Mouse (Mus musculus): ENCODE data around the gene Vat1l.

Vat1l gene

DNA sequence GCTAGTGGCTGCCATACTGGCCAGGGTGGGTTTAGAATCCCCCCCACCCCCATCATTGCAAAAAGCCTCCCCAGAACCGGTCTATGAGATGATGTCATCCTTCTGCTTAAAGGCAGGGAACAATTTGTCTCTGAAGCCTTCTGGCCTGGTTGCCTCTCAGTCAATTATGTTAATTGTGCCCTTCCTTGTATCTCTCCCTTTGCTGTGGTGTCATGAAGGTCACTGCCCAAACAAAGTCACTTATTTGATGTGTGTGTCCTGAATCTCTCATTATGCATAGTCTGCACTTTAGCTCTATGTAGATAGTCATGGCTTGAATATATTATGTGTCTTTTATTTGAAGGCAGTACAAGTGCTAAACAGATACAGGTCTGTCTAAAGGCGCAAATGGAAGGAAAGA is 92.8 kb downstream of the Vat1l start:
- no peak for DNase-seq (ENCODE audit: low spot score)

DNA sequence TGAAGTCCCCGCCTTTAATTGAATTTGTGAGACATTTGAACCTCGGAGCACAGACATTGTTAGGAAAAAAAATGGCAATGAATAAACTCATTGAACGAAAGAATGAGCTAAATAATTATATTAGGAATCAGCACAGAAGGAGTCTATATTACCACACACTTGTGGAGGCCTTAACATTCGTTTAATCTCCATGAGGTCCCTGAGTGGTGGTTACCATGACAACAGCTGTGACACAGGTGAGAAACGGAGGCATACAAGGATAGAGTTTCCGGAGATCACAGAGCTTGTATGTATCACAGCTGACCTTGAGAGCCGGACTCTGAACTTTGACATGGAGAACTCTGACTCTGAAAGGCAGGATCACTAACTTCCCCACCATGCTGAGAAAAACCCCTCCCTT is 94.7 kb downstream of the Vat1l start:
- DNase-seq (ENCODE audit: low spot score) = no peak

DNA sequence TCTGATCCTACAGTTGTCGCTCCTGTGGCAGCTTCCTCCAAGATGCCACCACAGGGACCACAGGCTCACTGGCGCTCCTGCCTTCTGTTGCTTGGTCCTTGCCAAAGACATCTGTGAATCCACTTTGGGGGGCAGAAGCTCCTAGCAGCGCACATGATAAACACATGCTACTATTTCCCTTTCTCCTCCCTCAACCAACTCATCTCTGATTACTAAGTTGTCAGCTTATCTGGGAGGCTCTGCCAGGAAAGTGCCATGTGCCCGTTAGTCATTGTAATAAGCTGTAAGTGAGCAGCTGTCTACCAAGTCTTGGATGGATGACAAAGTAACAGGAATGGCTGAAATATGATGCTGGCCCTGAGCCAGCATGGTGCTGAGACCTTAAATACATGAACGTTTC is 100.9 kb downstream of the Vat1l start:
- DNase-seq (ENCODE audit: low spot score) = no peak

DNA sequence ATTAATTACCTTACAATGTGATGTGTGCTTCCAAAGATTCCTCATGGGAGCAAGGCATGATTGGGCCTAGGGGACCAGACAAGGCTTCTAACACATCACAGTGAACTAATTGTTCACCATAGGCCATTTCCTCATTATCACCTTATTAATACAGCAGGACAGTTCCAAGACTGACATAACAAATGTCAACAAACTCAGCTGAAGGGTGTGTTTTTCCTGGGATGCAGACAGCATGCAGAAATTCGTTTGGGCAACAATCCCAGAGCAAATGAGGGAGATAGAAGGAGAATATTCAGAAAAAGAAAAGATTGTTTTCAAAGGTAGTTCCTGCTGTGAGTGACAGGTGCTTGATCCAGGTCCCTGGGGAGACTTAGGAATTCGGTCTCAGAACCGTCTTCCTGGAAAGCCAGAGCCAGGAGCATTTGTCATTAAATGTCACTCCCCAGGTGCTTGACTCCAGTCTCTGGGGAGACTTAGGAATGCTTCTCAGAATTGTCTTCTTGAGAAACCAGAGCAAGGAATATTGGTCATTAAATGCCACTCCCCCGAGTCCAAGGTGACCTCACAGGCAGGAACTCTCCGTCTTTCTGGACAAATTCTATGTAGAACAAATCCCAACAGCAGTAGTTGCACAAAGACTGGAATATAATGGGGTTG is 109.4 kb downstream of the Vat1l start:
- no peak for DNase-seq (ENCODE audit: low spot score)

DNA sequence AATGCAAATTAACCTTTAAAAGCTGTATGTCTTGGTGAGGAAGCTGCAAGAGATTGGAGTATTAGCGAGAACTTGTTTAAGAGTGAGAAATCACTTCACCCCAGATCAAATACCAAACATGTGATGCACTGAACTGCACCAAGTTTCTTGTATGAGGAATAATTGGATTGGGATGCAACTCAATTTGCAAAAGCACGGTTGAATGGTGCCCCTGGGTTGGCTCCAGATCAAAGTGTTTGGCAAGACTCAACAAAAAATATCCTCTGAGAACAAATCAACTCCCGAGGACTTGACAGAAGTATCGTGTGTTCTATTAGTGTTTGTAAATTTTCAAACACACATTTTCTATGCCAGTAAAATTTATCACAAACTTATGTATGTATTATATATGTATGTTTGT is 112.7 kb downstream of the Vat1l start:
- DNase-seq (ENCODE audit: low spot score) = no peak

DNA sequence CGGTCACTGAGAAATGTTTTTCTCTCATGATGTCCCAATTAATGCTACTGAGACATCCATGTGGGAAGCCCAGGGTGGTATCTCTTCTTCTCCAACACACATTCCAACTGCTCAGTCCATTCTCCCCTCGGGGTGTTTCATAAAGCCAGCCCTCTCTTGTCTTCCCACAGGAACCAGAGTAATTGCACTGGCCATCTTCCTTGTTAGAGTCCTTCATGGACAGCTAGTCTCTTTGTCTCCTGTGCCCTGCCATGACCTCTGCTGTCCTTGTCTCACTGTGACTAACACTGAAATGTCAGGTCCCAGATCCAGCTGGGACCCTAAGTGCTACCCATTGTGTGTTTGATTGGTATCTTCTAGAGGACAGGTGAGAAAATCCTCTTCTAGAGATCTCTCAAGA is 116.7 kb downstream of the Vat1l start:
- no peak for DNase-seq (ENCODE audit: low spot score)

DNA sequence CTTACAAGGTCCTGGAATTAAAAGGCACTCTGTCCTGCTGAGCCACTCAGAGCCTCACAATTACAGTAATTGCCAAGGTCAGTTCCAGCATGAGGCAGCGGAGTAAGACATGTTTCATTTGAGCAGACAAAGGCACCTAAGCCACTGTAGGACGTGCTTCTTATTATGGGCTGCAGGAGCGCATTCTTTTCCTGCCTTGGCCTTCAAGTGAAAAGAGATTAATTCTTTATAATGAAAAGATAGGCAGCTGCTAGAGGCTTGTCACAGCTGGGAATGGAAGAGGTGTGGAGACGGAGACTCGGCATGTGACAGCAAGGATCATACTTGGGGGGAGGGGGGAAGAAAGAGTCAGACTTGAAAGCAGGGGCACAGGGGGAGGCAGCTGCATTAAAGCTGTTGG is 126.5 kb downstream of the Vat1l start:
- no peak for DNase-seq (ENCODE audit: low spot score)

DNA sequence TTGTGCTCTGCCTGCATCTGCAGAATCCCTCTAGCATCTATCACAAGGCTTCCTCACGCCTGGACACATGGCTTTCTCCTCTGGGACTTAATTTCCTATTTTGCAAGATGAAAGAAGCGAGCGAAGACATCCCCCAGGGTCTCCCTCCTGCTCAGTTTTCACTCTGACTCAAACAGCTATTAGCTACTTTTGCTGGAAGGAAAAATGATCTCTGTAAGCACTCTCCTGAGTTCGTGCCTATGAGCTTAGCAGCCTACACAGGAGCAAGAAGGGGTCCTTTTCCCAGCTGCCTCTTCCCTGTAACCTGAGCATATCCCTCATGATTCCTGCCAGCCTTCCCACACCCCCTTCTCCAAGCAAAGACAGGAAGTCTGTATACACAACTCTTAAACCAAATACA is 127.5 kb downstream of the Vat1l start:
- DNase-seq (ENCODE audit: low spot score) = no peak

DNA sequence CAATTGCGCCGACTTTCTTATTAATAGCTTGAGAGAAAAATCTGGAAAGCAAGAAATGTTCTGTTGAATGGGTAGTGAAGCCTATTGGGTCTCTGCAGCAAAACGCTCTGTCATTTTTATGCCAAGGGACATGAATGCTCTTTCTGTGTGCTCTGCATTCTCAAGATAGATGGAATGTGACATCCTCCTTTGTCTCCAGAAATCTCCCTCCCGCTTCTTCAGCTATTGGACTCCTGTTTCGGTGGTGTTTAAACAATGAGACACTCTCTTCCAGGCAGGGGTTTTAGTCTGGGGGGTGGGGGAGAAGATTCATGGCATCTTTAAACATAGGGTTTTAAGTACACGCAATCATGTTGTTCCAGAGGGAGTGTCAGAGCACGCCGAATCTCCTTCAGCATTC is 130.3 kb downstream of the Vat1l start:
- no peak for DNase-seq (ENCODE audit: low spot score)

DNA sequence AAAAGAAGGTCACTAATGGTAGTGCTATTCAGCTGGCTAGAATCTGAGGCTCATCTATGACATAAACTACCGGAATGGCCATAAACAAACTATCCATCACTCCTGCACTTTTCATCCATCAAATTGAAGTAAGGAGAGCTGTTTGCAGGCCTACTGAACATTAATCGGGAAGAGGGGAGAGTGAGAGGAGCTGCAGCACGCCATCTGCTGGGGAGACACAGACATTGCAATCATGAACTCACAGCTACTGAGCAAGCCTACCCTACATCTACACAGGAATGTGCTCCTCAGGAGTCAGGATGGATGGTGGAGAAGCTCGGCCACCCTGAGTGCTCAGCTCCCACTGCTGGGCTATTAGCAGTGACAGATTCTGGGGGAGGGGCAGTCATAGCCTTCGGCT is 136.9 kb downstream of the Vat1l start:
- DNase-seq (ENCODE audit: low spot score) = no peak

DNA sequence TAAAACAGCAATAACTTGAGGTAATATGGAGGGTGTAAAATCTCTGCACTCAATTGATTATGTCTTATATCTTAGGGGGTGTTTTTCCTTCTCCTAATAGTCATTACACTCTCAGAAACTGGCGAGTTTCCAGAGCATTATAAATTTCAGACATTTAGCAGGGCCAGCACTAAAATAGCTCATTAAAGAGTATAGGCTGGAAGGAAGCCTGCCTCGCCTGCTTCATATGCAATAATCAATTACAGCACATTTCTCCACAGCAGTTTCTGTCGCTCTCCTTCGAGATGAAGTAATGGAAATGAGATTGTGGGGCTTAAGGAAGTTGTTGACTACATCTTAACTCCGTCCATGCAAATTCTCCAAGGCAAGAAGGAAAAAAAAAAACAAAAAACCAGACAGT is 139.4 kb downstream of the Vat1l start:
- DNase-seq (ENCODE audit: low spot score) = no peak

DNA sequence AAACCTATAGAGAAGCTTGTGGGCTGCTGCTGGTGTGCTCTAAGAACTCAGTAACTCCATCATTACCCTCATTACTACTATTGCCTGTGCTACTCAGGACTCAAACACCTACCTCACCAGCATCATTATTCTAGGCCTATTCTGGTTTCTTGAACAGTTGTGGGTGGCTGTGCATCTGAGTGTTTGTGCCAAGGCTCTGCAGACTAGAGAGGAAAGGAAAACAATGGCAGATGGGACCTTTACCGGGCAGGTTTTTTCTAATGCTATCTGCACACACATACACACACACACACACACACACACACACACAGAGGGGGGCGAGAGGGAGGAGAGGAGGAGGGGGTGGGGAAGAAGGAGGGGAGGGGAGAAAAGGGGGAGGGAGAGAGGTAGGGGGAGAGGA is 140.6 kb downstream of the Vat1l start:
- no peak for DNase-seq (ENCODE audit: low spot score)

DNA sequence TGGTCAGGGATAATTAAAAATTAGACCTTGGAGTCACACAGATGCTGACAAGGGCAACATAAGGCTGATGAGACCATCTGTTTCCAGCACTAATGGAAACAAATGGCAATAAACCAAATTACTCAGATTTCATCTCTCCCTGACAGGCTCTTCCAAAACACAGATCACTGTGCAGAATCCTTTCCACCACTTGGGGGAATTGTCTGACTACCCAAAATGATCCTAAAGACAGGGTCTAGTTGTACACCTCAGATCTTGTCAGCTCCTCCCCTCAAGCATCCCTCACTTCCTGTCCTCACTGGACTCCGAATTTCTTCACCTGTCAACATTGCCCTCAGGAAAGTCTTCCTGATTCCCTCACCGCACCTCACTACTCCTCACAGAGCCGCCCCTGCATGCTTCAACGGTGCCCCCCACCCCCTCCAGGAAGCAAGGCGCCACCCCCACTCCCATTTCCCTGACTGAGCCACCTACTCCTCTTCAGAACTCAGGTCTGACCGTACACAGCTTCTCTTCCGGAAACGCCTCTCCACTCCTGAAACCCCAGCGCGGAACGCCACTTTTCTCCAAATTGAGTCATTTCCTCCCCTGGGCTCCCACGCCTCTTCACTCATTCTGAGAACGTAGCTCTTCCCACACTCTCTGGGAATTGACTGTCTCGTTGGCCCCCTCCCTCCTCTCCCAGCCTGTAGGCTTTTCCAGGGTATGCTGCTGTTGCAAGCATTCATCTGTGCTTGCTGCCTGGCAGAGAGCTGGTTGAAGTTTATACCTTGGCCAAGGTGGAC is 146.4 kb downstream of the Vat1l start:
- DNase-seq (ENCODE audit: low spot score) = no peak

DNA sequence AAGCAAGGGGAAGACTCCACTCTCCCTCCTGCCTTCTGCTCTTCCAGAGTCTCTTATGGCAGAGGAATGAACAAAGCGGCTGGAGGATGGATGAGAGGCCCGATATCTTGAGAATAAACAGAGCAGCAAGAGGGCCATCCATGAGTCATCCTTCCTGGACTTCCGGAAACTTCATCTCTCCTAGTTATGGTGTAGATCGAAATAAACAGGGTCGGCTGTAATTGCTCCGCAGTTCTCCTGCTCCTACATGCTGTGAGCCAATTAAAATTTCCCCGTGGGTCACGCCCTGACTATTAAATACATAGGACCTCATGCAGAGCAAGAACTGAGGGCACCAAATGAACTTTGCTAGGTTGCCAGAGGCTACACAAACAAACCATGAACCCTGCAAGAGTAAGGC is 155.1 kb downstream of the Vat1l start:
- no peak for DNase-seq (ENCODE audit: low spot score)

DNA sequence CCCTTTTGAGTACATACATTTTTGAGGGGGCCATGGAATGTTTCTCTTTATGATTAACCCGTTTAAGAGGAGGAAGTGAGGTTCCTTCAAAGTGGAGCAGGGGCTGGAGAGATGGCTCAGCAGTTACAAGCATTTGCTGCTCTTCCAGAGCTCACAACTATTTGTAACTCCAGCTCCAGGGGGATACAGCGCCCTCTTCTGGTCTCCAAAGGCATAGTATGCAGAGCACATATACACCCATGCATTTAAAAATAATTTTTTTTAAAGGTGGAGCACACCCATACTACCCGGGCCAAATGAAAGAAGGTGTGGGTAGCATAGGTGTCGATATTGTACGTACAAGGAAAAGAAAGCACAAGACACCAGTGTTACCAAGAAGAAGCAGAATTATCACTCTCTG is 157.8 kb downstream of the Vat1l start:
- DNase-seq (ENCODE audit: low spot score) = no peak

DNA sequence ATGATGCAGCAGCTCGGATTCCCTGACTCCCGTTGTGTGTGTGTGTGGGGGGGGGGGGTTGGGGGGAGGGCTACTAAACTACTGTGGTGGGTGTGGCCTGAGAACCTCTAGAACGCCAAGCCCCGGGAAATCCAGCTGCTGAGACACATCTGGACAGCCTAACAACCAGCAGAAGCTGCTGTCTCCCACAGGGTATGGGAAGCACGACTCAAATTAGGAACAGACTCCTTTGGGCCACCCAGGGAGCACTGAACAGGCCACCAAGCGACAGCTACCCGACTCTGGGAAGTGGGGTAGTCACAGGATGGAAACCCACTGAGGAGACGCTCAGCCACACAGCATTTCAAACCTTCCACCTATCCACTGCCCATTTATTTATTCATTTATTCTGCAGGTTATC is 158.2 kb downstream of the Vat1l start:
- no peak for DNase-seq (ENCODE audit: low spot score)

DNA sequence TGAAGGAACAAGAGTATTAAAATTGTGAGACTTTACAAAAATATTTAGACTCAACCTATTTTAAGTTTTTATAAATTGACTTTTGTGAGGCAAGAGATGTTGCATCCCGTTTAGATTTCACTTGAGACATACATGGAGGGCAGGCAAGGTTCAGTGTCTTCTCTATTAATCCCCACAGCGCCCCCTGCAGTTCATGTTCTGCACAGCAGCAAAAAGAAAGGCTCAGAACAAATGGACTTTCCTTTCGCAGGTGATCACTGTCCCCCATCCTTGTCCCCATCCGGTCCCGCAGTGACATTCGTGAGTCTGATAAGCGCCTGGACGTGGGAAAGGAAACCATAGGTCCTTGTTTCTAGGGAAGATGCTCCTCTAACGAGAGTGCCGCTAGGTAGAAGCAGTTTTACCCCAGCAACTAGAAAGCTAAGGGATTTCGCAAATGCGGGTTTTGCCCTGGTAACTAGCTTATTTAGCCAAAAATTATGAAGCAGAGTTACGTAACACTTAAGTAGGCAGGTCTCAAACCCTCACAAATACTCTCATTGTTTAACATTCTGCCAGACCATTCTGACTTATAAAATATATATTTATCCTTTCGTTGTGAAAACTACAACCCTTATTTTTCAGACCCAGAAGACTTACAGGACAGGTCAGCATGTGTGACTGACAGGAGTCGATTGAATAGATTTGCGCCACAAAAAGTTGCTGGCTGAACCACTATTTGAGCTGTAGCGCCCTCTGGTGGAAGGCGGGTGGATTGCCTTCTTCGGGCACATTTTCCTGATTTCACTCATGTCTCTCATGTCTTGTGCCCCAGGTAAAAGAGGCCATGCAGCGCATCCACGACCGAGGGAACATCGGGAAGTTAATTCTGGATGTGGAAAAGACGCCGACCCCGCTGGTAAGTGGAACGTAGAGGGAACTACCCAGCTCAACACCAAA is 163.9 kb downstream of the Vat1l start:
- DNase-seq (ENCODE audit: low spot score) = peak; percentile 72

DNA sequence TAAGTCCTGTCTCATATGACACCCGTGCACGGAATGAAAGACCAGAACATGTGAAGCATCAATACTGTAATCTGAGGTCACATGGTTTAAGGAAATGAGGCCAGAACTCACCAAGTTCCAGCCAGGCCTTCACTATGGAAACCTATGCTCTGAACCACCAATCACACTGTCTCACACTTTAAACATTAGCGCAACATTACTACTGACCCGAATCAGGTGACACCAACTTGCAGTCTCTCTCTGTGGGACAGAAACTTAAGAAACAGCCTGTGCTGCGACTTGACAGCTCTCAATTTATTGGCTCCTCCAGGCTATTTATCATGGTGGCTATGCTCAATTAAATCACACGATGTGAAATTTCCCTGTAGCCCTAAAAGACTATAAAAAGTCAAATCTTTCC is 169.0 kb downstream of the Vat1l start:
- DNase-seq (ENCODE audit: low spot score) = no peak

DNA sequence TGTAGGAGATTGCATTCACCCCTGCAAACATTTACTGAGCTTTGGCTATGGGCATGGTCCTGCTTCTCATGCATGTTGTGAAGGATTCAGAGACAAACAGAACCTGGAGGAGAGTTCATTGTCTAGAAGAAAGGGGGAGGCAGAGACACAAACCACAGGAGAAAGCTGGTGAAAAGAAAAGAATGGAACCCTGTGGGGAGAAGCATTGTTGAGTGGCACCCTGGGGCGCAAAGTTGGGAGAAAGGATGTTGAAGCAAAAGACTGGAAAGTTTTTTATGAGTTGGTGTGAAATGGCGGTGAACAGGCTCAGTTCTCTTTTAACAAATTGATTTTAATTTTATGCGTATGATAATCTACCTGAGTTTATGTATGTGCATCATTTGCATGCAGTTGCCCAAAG is 178.8 kb downstream of the Vat1l start:
- DNase-seq (ENCODE audit: low spot score) = no peak

DNA sequence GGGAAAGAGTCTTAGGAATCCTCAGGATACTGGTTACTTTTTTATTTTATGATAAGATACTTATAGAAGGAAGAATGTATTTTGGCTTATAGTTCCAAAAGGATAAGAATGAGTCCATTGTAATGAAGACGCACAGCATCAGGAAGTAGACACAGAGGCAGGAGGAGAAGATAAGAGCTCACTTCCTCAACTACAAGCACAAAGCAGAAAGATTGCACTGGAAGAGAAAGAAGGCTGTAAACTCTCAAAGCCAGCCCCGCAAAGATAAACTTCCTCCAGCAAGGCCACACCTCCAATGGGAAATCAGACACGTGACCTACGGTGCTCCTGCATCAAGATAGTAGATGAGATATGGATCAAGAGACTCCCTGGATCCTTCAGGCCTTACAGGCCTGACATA is 182.1 kb downstream of the Vat1l start:
- no peak for DNase-seq (ENCODE audit: low spot score)

DNA sequence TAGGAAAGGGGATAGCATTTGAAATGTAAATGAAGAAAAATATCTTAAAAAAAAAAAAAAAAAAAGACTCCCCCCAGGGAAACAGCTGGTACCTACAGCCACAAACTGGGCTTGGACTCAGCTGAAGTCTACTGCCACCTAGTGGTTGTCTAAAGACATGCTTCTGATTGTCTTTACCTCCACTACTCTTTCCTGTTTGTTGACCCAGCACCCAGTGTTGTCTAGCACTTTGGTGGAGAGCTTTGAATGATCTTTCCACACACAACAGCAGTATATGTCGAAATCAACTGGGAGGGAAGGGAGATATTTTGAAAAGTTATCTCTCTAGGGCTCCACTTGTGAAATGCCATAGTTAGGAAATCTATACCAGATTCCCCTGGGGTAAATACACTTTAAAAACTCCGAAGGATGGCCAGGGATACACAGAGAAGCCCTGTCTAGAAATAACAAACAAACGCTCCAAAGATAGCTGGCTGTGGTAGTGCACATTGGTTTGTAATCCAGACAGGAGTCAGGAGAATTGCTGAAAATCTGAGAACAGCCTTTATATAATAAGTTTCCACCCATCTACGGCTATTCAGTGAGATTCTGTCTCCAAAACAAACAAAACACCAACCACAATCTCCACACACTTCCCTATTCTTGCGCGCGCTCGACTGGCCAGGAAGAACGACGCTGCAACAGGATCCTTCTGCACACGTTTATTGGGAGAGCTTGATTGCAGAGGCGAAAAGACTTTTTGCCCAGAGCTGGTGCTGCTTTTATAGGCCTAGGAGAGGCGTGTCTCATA is 185.2 kb downstream of the Vat1l start:
- DNase-seq (ENCODE audit: low spot score) = no peak

DNA sequence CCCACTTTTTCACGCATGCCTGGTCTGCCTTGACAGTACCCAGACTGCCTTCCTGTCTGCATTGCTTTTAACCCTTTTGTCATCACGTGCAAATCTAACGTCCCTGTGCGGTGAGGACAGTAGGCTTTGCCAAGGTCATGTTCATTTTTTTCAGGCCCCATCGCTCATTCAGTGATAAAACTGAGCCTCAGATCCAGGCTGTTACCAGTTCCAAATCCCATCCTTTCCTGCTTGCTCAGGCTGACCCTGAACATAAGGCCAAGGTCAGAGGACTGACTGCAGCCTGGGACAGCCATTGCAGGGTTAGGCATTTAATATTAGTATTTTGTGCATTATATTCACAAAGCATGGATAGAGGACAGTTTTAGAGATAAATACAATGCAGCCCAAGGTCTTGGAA is 192.9 kb downstream of the Vat1l start:
- DNase-seq (ENCODE audit: low spot score) = no peak
